Mouse (Mus musculus): Measurements from ENCODE around the gene 1110002E22Rik. TPM values are rescaled to one million over a fixed set of nuclear protein-coding genes. Genes with fewer than 3 reads are reported as not detected.

The 1110002E22Rik gene
- polyA plus RNA-seq, 1 experiment from 2014 or later: 0.03 TPM

DNA sequence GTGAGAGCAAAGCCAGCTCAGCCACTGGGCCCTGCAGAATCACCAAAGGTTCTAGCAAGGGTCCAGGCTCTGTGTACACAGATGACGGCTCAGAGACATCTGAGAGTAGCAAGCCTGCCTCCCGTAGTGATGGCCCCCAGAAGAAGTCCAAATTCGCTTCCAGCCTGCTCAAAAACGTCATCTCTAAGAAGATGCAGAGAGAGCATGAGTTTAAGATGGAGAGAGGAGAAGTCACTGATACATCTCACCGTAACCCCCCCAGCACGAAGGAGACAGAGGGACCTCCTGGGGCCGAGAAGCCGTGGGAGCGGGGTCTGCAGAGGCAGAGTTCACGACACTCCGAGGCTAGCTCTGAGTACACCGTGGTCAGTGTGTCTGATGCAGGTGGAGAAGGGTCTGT is 2.4 kb downstream of the 1110002E22Rik start, which contains the start of gene Gm5105:
Gene Gm5105, minus strand, starts transcription at position 101 of the 400 bp plus-strand sequence.
- Histone ChIP-seq H3K4me3 (replicated peaks) (no peak within 1 kb of the TSS), H3K4me2 (replicated peaks) (peak within 1 kb of the TSS; percentile 12; the same call in 1 of the 2 replicates), H3K27me3 (0 out of 2 replicates have a peak, but pooled peaks cover 3% of the 10 kb centered on the region), H3K27ac (no peak within 1 kb of the TSS; the same call in 1 of the 2 replicates), H3K9me3 (no peaks in the 10 kb centered on the region), H3K4me1 (replicated peaks) (peaks cover 22% of the 10 kb centered on the region), H3K9ac (replicated peaks) (no peak within 1 kb of the TSS; the same call in 1 of the 2 replicates), H3K36me3 (no peaks in the 10 kb centered on the region)
- ATAC-seq: no peak
- 91% methylated on average over 12 of the region's 12 CpGs for WGBS

- ATAC-seq: no peak
- H3K9me3 ChIP-seq: no peaks in the 10 kb centered on the region
- WGBS: 96% methylated on average over 12 of the region's 12 CpGs
- H3K4me3 ChIP-seq (replicated peaks): no peak overlapping the region
- H3K4me1 ChIP-seq (replicated peaks): peaks cover 22% of the 10 kb centered on the region
- H3K9ac ChIP-seq (replicated peaks): no peak overlapping the region
- H3K27me3 ChIP-seq: 0 out of 2 replicates have a peak, but pooled peaks cover 3% of the 10 kb centered on the region
- no peaks in the 10 kb centered on the region for H3K36me3 ChIP-seq
- no peak overlapping the region for H3K4me2 ChIP-seq (replicated peaks)
- H3K27ac ChIP-seq: no peak overlapping the region
Observed at GRCm38 (mm10) chr3:138068103-138068502, 3.3 kb downstream of the 1110002E22Rik start.

- WGBS: 71% methylated on average over 18 of the region's 18 CpGs
- H3K4me3 ChIP-seq (replicated peaks): no peak overlapping the region
- ATAC-seq: no peak
- peaks cover 20% of the 10 kb centered on the region for H3K4me1 ChIP-seq (replicated peaks)
- 0 out of 2 replicates have a peak, but pooled peaks cover 3% of the 10 kb centered on the region for H3K27me3 ChIP-seq
- no peak overlapping the region for H3K9ac ChIP-seq (replicated peaks)
- H3K36me3 ChIP-seq: no peaks in the 10 kb centered on the region
- H3K4me2 ChIP-seq (replicated peaks): no peak overlapping the region
- H3K9me3 ChIP-seq: no peaks in the 10 kb centered on the region
- no peak overlapping the region for H3K27ac ChIP-seq
Observed at GRCm38 (mm10) chr3:138069756-138070511, 5.1 kb downstream of the 1110002E22Rik start.

DNA sequence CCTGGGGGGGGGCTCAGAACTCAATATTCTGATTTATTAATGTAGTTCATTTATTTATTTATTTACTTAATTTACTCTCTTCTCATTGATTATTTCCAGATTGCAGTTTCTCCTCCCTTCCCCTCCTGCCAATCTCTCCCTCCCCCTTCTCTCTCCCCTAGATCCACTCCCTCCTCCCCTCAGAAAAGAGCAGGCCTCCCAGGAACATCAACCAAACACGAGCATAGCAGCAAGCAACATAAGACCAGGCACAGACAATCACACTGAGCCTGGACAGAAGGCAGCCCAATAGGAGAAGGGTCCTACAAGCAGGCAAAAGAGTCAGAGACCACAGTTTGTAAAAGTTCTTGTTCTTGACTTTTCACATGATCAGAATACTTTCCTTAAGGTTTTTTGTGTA is 6.2 kb downstream of the 1110002E22Rik start:
- no peaks in the 10 kb centered on the region for H3K9me3 ChIP-seq
- H3K9ac ChIP-seq (replicated peaks): no peak overlapping the region
- H3K36me3 ChIP-seq: no peaks in the 10 kb centered on the region
- 0% methylated on average over 1 of the region's 1 CpGs for WGBS
- 0 out of 2 replicates have a peak, but pooled peaks cover 3% of the 10 kb centered on the region for H3K27me3 ChIP-seq
- H3K4me2 ChIP-seq (replicated peaks): no peak overlapping the region
- H3K4me1 ChIP-seq (replicated peaks): peaks cover 18% of the 10 kb centered on the region
- H3K27ac ChIP-seq: no peak overlapping the region
- no peak for ATAC-seq
- no peak overlapping the region for H3K4me3 ChIP-seq (replicated peaks)

DNA sequence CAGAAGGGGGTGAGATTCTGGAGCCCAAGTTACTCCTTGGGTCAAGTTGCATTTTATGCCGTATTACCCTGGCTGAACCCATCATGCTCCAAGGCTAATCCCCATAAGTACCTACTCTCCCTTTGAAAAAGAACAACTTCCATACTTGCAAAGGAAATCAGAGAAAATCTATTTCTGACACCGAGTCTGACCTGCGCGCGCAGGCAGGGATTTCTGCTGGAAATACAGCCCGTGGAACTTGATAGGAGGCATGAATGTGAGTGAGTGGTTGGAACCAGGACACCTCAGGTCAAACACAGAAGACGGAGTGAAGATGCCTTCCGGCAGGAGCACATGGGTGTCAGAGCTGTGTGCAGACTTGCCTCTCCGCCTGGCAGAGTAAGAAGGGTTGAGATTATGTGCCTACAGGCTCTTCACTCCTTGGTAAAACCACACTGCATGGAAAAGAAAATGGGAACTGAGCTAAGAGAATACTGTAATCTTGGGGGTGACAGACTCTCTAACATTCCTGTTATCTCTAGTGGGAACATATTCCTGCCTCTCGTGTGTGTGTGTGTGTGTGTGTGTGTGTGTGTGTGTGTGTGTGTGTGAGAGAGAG is 6.7 kb downstream of the 1110002E22Rik start:
- Histone ChIP-seq H3K27me3 (no peaks in the 10 kb centered on the region), H3K4me1 (replicated peaks) (peaks cover 13% of the 10 kb centered on the region), H3K36me3 (no peaks in the 10 kb centered on the region), H3K9me3 (no peaks in the 10 kb centered on the region), H3K4me3 (replicated peaks) (no peak overlapping the region), H3K9ac (replicated peaks) (no peak overlapping the region), H3K27ac (no peak overlapping the region), H3K4me2 (replicated peaks) (no peak overlapping the region)
- WGBS: 80% methylated on average over 10 of the region's 10 CpGs
- ATAC-seq: no peak

DNA sequence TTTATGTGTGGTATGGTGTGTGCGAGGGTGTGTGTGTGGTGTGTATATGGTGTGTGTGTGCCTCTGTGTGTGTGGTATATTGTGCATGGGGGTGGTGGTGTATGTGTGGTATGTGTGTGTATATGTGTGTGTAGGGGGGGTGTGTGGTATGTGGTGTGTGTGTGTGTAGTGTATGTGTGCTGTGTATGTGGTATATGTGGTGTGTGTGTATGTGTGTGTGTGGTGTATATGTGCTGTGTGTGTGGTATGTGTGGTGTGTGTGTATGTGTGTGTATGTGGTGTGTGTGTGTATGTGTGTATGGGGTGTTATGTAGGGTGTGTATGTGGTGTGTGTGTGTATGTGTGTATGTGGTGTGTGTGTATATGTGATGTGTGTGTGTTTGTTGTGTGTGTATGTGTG is 9.4 kb downstream of the 1110002E22Rik start:
- H3K36me3 ChIP-seq: no peaks in the 10 kb centered on the region

GRCm38 (mm10) chr3:138075209-138075608 is 10.4 kb downstream of the 1110002E22Rik start:
- WGBS: 64% methylated on average over 8 of the region's 8 CpGs
- no peak overlapping the region for H3K9ac ChIP-seq (replicated peaks)
- H3K27me3 ChIP-seq: no peaks in the 10 kb centered on the region
- peak; percentile 73 for ATAC-seq
- no peaks in the 10 kb centered on the region for H3K36me3 ChIP-seq
- H3K4me2 ChIP-seq (replicated peaks): no peak overlapping the region
- no peak overlapping the region for H3K4me3 ChIP-seq (replicated peaks)
- H3K27ac ChIP-seq: no peak overlapping the region
- peaks cover 7% of the 10 kb centered on the region; the same call in 1 of the 2 replicates for H3K4me1 ChIP-seq (replicated peaks)
- H3K9me3 ChIP-seq: no peaks in the 10 kb centered on the region

More for the DNA sequence above, 9.4 kb downstream of the 1110002E22Rik start:
- Histone ChIP-seq H3K4me3 (replicated peaks) (no peak overlapping the region), H3K9me3 (no peaks in the 10 kb centered on the region), H3K27ac (no peak overlapping the region), H3K9ac (replicated peaks) (no peak overlapping the region), H3K4me1 (replicated peaks) (peaks cover 11% of the 10 kb centered on the region; the same call in 1 of the 2 replicates), H3K4me2 (replicated peaks) (no peak overlapping the region), H3K27me3 (no peaks in the 10 kb centered on the region)
- WGBS: 92% methylated on average over 1 of the region's 1 CpGs
- peak; percentile 64 for ATAC-seq

GRCm38 (mm10) chr3:138077476-138078340 is 12.9 kb downstream of the 1110002E22Rik start:
- H3K27ac ChIP-seq: no peak overlapping the region
- 0 out of 2 replicates have a peak, but pooled peaks cover 2% of the 10 kb centered on the region for H3K4me1 ChIP-seq (replicated peaks)
- no peak overlapping the region for H3K9ac ChIP-seq (replicated peaks)
- H3K4me2 ChIP-seq (replicated peaks): no peak overlapping the region
- no peaks in the 10 kb centered on the region for H3K27me3 ChIP-seq
- no peak for ATAC-seq
- H3K4me3 ChIP-seq (replicated peaks): no peak overlapping the region
- no peaks in the 10 kb centered on the region for H3K9me3 ChIP-seq
- 86% methylated on average over 11 of the region's 11 CpGs for WGBS
- no peaks in the 10 kb centered on the region for H3K36me3 ChIP-seq

- Histone ChIP-seq H3K27me3 (no peaks in the 10 kb centered on the region), H3K27ac (no peak overlapping the region), H3K36me3 (no peaks in the 10 kb centered on the region), H3K9ac (replicated peaks) (no peak overlapping the region), H3K4me1 (replicated peaks) (0 out of 2 replicates have a peak, but pooled peaks cover 4% of the 10 kb centered on the region), H3K4me3 (replicated peaks) (no peak overlapping the region), H3K4me2 (replicated peaks) (no peak overlapping the region), H3K9me3 (no peaks in the 10 kb centered on the region)
- 96% methylated on average over 1 of the region's 1 CpGs for WGBS
- no peak for ATAC-seq
Observed at GRCm38 (mm10) chr3:138078701-138079100, 13.8 kb downstream of the 1110002E22Rik start.

- H3K4me3 ChIP-seq (replicated peaks): no peak overlapping the region
- no peak overlapping the region for H3K4me2 ChIP-seq (replicated peaks)
- no peaks in the 10 kb centered on the region for H3K27me3 ChIP-seq
- no peaks in the 10 kb centered on the region for H3K36me3 ChIP-seq
- no peaks in the 10 kb centered on the region for H3K9me3 ChIP-seq
- 0 out of 2 replicates have a peak, but pooled peaks cover 2% of the 10 kb centered on the region for H3K4me1 ChIP-seq (replicated peaks)
- no peak overlapping the region for H3K9ac ChIP-seq (replicated peaks)
- ATAC-seq: no peak
- H3K27ac ChIP-seq: no peak overlapping the region
- 94% methylated on average over 1 of the region's 1 CpGs for WGBS
Observed at GRCm38 (mm10) chr3:138083073-138083637, 18.3 kb downstream of the 1110002E22Rik start.

GRCm38 (mm10) chr3:138083896-138084295 is 19.0 kb downstream of the 1110002E22Rik start:
- no peak for ATAC-seq
- no peak overlapping the region for H3K4me3 ChIP-seq (replicated peaks)

More at GRCm38 (mm10) chr3:138083896-138084295, 19.0 kb downstream of the 1110002E22Rik start:
- Histone ChIP-seq H3K36me3 (no peaks in the 10 kb centered on the region), H3K4me1 (replicated peaks) (0 out of 2 replicates have a peak, but pooled peaks cover 2% of the 10 kb centered on the region), H3K27me3 (no peaks in the 10 kb centered on the region), H3K27ac (no peak overlapping the region), H3K9me3 (no peaks in the 10 kb centered on the region), H3K9ac (replicated peaks) (no peak overlapping the region), H3K4me2 (replicated peaks) (no peak overlapping the region)
- 72% methylated on average over 4 of the region's 4 CpGs for WGBS
